Comparison of ENCODE assay signal across 9 mouse cellular contexts in the genomic region with DNA sequence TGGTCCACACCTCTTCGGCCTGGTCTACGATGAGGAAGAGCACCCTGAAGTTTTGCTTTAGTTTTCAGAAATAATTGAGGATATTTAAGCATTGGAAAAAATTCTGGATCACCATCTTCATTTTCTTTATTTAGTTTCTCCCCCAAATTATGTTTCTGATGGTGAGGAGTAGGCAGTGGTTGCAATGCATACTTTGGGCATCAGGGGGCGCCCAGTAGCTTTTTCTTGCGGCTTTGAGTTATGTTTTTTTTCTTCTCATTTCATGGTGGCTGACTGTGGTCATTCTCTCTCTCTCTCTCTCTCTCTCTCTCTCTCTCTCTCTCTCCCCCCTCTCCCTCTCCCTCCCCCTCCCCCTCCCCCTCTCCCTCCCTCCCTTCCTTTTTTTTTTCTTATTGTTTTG. TPM values are rescaled to one million over a fixed set of nuclear protein-coding genes. Genes with fewer than 3 reads are reported as not detected.
DNase-seq lines count a peak whose midpoint lies in the region; ATAC-seq and TF ChIP-seq lines count a peak whose summit lies in the region.
"Had no signal": no experiment of that assay in that cellular context is flagged by ENCODE, and none has a peak within 500 bp of the region (broad histone marks: within the 10 kb centered on the region; RNA-seq: fewer than 3 reads in every experiment).

No protein-coding gene starts in this region.

- no peaks in the 10 kb centered on the region for H3K36me3 ChIP-seq in forebrain, embryonic 10.5 days (replicated peaks)
- H3K36me3 ChIP-seq in forebrain, embryonic 12.5 days (replicated peaks), result no peaks in the 10 kb centered on the region
- H3K36me3 ChIP-seq in midbrain, embryonic 10.5 days, result no peaks in the 10 kb centered on the region
- no peaks in the 10 kb centered on the region for H3K36me3 ChIP-seq in midbrain, embryonic 13.5 days

- H3K9me3 ChIP-seq in forebrain, embryonic 10.5 days, result peaks cover 9% of the 10 kb centered on the region
- H3K9me3 ChIP-seq in forebrain, embryonic 12.5 days, result no peaks in the 10 kb centered on the region
- H3K9me3 ChIP-seq in midbrain, embryonic 10.5 days (replicated peaks), result no peaks in the 10 kb centered on the region; the same call in 1 of the 2 replicates
- H3K9me3 ChIP-seq in midbrain, embryonic 13.5 days, result no peaks in the 10 kb centered on the region

- peak; percentile 60 for DNase-seq in forebrain, embryonic 10.5 days (ENCODE audit: extremely low spot score, low spot score)
- peak; percentile 50 for DNase-seq in midbrain, embryonic 10.5 days (ENCODE audit: low spot score)
- peak; percentile 67 for DNase-seq in adrenal gland, postnatal 14 days
- peak; percentile 35 to 37 for DNase-seq in gastrocnemius, postnatal 36 days
- peak; percentile 63 for DNase-seq in lung, adult 2 months
- peak; percentile 29 to 53 for DNase-seq in spleen, postnatal 14 days (ENCODE audit: low spot score in 2 of 2)

- no peak overlapping the region for H3K27ac ChIP-seq in forebrain, embryonic 10.5 days
- H3K27ac ChIP-seq in forebrain, embryonic 12.5 days, result no peak overlapping the region
- H3K27ac ChIP-seq in midbrain, embryonic 10.5 days (replicated peaks), result no peak overlapping the region
- no peak overlapping the region for H3K27ac ChIP-seq in midbrain, embryonic 13.5 days

- H3K4me1 ChIP-seq in forebrain, embryonic 10.5 days, result no peaks in the 10 kb centered on the region
- no peaks in the 10 kb centered on the region for H3K4me1 ChIP-seq in forebrain, embryonic 12.5 days
- no peaks in the 10 kb centered on the region for H3K4me1 ChIP-seq in midbrain, embryonic 10.5 days
- H3K4me1 ChIP-seq in midbrain, embryonic 13.5 days (replicated peaks), result no peaks in the 10 kb centered on the region
- H3K4me1 ChIP-seq in lung, adult 2 months (ENCODE audit: control insufficient read depth, insufficient read depth, low read length), result no peaks in the 10 kb centered on the region

- intact Hi-C loops in gastrocnemius, postnatal 36 days (cut with DNase I), result loop anchor here (5.0 kb wide), 1 partner anchor 239 kb away; no protein-coding TSS in a partner anchor

- TF ChIP-seq CTCF in lung, adult 2 months (IDR thresholded peaks at IDR 0.05; ENCODE audit: insufficient read depth, low read length), result peak; percentile 51; the same call in 1 of the 2 replicates

- ATAC-seq in forebrain, embryonic 12.5 days (ENCODE audit: low FRiP score), result no peak
- no peak for ATAC-seq in midbrain, embryonic 13.5 days

- H3K4me2 ChIP-seq in forebrain, embryonic 12.5 days, result no peak overlapping the region
- no peak overlapping the region for H3K4me2 ChIP-seq in midbrain, embryonic 13.5 days (replicated peaks)

- 34% methylated on average over 4 of the region's 4 CpGs for WGBS in forebrain, embryonic 10.5 days
- 31% methylated on average over 4 of the region's 4 CpGs for WGBS in forebrain, embryonic 12.5 days
- 37% methylated on average over 4 of the region's 4 CpGs for WGBS in midbrain, embryonic 10.5 days
- 36% methylated on average over 4 of the region's 4 CpGs for WGBS in midbrain, embryonic 13.5 days
- 30% methylated on average over 4 of the region's 4 CpGs for WGBS in lung, adult 2 months

- no peak overlapping the region for H3K4me3 ChIP-seq in forebrain, embryonic 10.5 days
- H3K4me3 ChIP-seq in forebrain, embryonic 12.5 days (replicated peaks), result no peak overlapping the region
- H3K4me3 ChIP-seq in midbrain, embryonic 10.5 days, result no peak overlapping the region
- no peak overlapping the region for H3K4me3 ChIP-seq in midbrain, embryonic 13.5 days (replicated peaks)
- no peak overlapping the region for H3K4me3 ChIP-seq in lung, adult 2 months (replicated peaks; ENCODE audit: extremely low read depth, low read depth, low read length)
- H3K4me3 ChIP-seq: megakaryocyte, embryonic 14.5 days had no signal

- no peak overlapping the region for H3K9ac ChIP-seq in forebrain, embryonic 12.5 days
- H3K9ac ChIP-seq in midbrain, embryonic 13.5 days (replicated peaks), result no peak overlapping the region

- no peak for TF ChIP-seq POLR2A in lung, adult 2 months (IDR thresholded peaks at IDR 0.05; ENCODE audit: borderline replicate concordance, extremely low read depth, low read depth, low read length)

- no peaks in the 10 kb centered on the region for H3K27me3 ChIP-seq in forebrain, embryonic 10.5 days (ENCODE audit: poor library complexity, severe bottlenecking)
- H3K27me3 ChIP-seq in forebrain, embryonic 12.5 days, result no peaks in the 10 kb centered on the region
- no peaks in the 10 kb centered on the region for H3K27me3 ChIP-seq in midbrain, embryonic 10.5 days (ENCODE audit: low read depth, poor library complexity, severe bottlenecking)
- H3K27me3 ChIP-seq in midbrain, embryonic 13.5 days, result no peaks in the 10 kb centered on the region

RNA-seq across cellular contexts. Expression of a gene that starts 6.9 kb away (rescaled TPM):
- polyA plus RNA-seq in forebrain, embryonic 10.5 days (2016; fragmentation: Nextera tagmentation; extraction: Ambion mirVana), result 0.60 and 1.1 TPM in 2 replicates
- polyA plus RNA-seq in forebrain, embryonic 12.5 days (2016; fragmentation: Nextera tagmentation; extraction: Ambion mirVana), result 0.85 and 1.5 TPM in 2 replicates
- 0.42 and 1.3 TPM in 2 replicates for polyA plus RNA-seq in midbrain, embryonic 10.5 days (2016; fragmentation: Nextera tagmentation; extraction: Ambion mirVana)
- 0.82 and 1.5 TPM in 2 replicates for polyA plus RNA-seq in midbrain, embryonic 13.5 days (2015; fragmentation: Nextera tagmentation; extraction: Ambion mirVana)
- not detected in 2 replicates for total RNA-seq in adrenal gland, postnatal 14 days (2021)
- not detected for total RNA-seq in gastrocnemius, postnatal 36 days (2021)
- polyA plus RNA-seq in lung, adult 2 months (2012; rRNA removed), result 11.2 and 15.0 TPM in 2 replicates

RNA-seq across cellular contexts. Expression of a gene that starts 18.3 kb away (rescaled TPM):
- 2.9 and 3.5 TPM in 2 replicates for polyA plus RNA-seq in forebrain, embryonic 10.5 days (2016; fragmentation: Nextera tagmentation; extraction: Ambion mirVana)
- polyA plus RNA-seq in forebrain, embryonic 12.5 days (2016; fragmentation: Nextera tagmentation; extraction: Ambion mirVana), result 3.3 TPM in 2 replicates
- polyA plus RNA-seq in midbrain, embryonic 10.5 days (2016; fragmentation: Nextera tagmentation; extraction: Ambion mirVana), result 3.3 and 3.5 TPM in 2 replicates
- 1.6 and 2.1 TPM in 2 replicates for polyA plus RNA-seq in midbrain, embryonic 13.5 days (2015; fragmentation: Nextera tagmentation; extraction: Ambion mirVana)
- total RNA-seq in adrenal gland, postnatal 14 days (2021), result 5.4 and 5.6 TPM in 2 replicates
- total RNA-seq in gastrocnemius, postnatal 36 days (2021), result 1 to 10 TPM; 1.4 to 1.7 TPM
- polyA plus RNA-seq in lung, adult 2 months (2012; rRNA removed), result 73.8 and 81.2 TPM in 2 replicates

Comparison
In these comparisons a context has a peak if more than half of its experiments do, and no peak if none do; other contexts are left out.
1. RNA of a gene that starts 18.3 kb away (polyA plus RNA-seq): 73.8 to 81.2 TPM in lung, adult 2 months; 2.9 to 3.5 TPM in forebrain, embryonic 10.5 days, 3.3 to 3.5 TPM in midbrain, embryonic 10.5 days, 3.3 TPM in forebrain, embryonic 12.5 days and 1.6 to 2.1 TPM in midbrain, embryonic 13.5 days; every median in the first group is over 10 times any median in the second.
2. Peak in every context shown above with its lines, with median percentiles within 50 percentile points of each other: DNase-seq.